Mouse (Mus musculus): ENCODE data around the gene Hfm1.

DNA sequence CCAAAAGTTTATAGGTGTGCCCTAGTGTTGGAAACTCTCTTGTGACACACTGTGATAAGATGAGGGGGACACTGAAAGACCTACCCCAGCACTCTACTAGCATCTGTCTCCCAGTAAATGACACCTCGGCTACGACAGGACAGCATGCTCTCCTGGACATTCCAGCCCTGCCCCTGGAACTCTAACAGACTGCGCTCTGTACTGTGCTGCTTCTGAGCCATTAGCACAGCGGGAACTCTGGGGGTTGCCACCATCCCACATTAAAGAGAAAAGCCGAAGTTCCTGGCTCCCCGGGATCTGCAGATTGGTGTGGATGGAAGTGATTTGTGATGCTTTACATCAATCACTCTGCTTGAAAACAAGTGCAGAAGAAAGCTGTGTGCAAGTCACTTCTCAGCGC is 93.1 kb downstream of the Hfm1 start:
- TF ChIP-seq POLR2A (IDR thresholded peaks at IDR 0.05; ENCODE audit: borderline replicate concordance, low read depth, low read length) (no peak), CTCF (IDR thresholded peaks at IDR 0.05; ENCODE audit: low read depth, low read length) (no peak)
